Mouse (Mus musculus) urinary bladder, postnatal 10 days (tissue): ENCODE results near the gene Vmn2r110.

Experiments used
- DNase-seq: peaks from one replicate; pipeline ENCODE4 v3.0.0; 2022; ENCODE audit warnings: low spot score

The Vmn2r110 gene

DNA sequence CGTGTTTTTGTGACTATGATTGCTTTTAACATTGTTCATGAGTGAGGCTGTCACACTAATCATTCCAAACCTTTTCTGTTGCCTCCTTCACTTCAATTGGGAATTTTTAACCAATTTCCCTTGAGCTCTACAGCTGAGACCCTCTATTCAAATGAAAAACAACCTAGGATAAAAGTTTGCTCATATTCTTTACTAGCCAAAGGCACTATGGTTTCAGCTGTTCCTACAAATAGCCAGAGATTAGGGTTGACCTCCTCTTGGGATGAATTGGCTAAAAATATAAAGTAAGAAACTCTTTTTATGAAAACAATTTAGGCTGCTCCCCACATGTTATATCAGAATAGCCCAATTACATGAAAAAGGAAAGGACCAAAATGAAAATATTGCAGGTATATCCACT lies at the start of gene Vmn2r110:
Vmn2r110 (minus strand) TSS at position 101 of the 400 bp plus-strand sequence.
- DNase-seq, result no peak

DNA sequence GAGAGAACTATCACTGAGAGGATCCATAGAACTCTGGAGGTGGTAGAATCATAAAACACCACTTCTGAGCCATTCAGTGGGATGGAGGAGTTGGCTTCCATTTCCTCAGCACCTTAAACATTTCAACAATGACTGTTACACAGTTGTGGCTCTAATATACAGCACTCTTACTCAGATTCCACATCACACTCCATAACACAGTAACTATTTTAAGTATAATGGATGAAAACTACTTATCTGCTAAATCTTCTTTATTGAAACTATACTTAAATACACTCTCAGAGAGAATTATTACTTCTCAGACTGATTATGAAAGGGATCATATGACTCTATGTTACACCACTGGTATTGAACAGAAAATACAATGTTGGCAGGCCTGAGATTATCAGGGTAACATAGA lies 28.6 kb upstream of the Vmn2r110 start, which contains the start of gene Fpr-rs3:
Fpr-rs3 (minus strand) TSS at position 101 of the 400 bp plus-strand sequence.
- no peak for DNase-seq

DNA sequence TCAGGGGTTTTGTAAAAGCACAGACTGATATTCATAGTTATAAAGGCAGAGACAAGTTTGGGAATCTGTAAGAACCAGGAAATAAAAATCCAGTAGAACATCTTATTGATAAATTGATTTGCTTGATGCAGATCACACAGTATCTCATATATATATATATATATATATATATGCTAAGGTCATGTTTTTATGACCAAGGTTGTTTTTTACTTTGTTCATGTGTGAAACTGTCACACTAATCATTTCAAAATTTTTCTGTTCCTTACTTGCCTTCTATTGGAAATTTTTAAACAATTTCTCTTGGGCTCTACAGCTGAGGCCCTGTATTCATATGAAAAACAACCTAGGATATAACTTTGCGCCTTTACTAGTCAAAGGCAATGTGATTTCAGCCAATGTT lies 31.6 kb downstream of the Vmn2r110 start, which contains the start of gene Vmn2r109:
Vmn2r109 (minus strand) TSS at position 101 of the 400 bp plus-strand sequence.
- no peak for DNase-seq
